Mouse (Mus musculus) heart, embryonic 13.5 days (tissue): Measurements from ENCODE around the gene Pitpnb. TPM values are rescaled to one million over a fixed set of nuclear protein-coding genes. Genes with fewer than 3 reads are reported as not detected.
A peak's percentile ranks its signal among the peaks of the same experiment; 100 is the strongest.

ENCODE experiments used
- ATAC-seq: fragments of 200-750 bp; cut with Nextera tagmentation; 2 replicates; pipeline ENCODE4 v1.8.0; 2017; ENCODE audit warnings: moderate TSS enrichment; ENCODE audit not compliant: insufficient number of reproducible peaks, low FRiP score, low TSS enrichment; ENCODE audit errors: extremely low read depth
- H3K27ac ChIP-seq: fragments of 300-500 bp; sonication (generic); replicated peaks from 2 replicates; pipeline ENCODE4 v1.5.1; 2015; ENCODE audit warnings: moderate library complexity, mild to moderate bottlenecking, inconsistent platforms
- H3K27me3 ChIP-seq: fragments of 300-500 bp; sonication (generic); replicated peaks from 2 replicates; pipeline ENCODE4 v1.6.1; 2015; ENCODE audit warnings: mild to moderate bottlenecking, inconsistent platforms
- H3K36me3 ChIP-seq: fragments of 300-500 bp; sonication (generic); 2 replicates; pipeline ENCODE4 v1.6.1; 2015; ENCODE audit warnings: mild to moderate bottlenecking, inconsistent platforms
- H3K4me1 ChIP-seq: fragments of 300-500 bp; sonication (generic); 2 replicates; pipeline ENCODE4 v1.6.1; 2015; ENCODE audit warnings: inconsistent platforms
- H3K4me2 ChIP-seq: fragments of 300-500 bp; sonication (generic); 2 replicates; pipeline ENCODE4 v1.6.1; 2015; ENCODE audit warnings: inconsistent platforms, mild to moderate bottlenecking, moderate library complexity
- H3K4me3 ChIP-seq: fragments of 300-500 bp; sonication (generic); 2 replicates; pipeline ENCODE4 v1.5.1; 2015; ENCODE audit warnings: moderate library complexity, mild to moderate bottlenecking, inconsistent platforms
- H3K9ac ChIP-seq: fragments of 300-500 bp; sonication (generic); 2 replicates; pipeline ENCODE4 v1.6.1; 2015; ENCODE audit warnings: inconsistent platforms, mild to moderate bottlenecking, moderate library complexity
- H3K9me3 ChIP-seq: fragments of 300-500 bp; sonication (generic); 2 replicates; pipeline ENCODE4 v1.6.1; 2016; ENCODE audit warnings: inconsistent platforms
- WGBS: fragments of 180-500 bp; shearing (Covaris S2); methylation state at CpG from one replicate; pipeline ENCODE4 v1.1.7; 2015; ENCODE audit warnings: mixed read lengths; 5-methylcytosine and 5-hydroxymethylcytosine counted together
- polyA plus RNA-seq: library from polyadenylated mRNA; unstranded; fragments of >200 nt; fragmentation: Nextera tagmentation; extraction: Ambion mirVana; gene quantifications from 2 replicates; pipeline ENCODE4 v1.2.1, GENCODE M21; 2015

The Pitpnb gene
- polyA plus RNA-seq, 1 experiment from 2014 or later = 72.8 TPM

- Histone ChIP-seq H3K27ac (no peak overlapping the region), H3K4me1 (peaks cover 5% of the 10 kb centered on the region), H3K36me3 (no peaks in the 10 kb centered on the region), H3K27me3 (no peaks in the 10 kb centered on the region), H3K9me3 (peaks cover 18% of the 10 kb centered on the region), H3K4me2 (no peak overlapping the region), H3K4me3 (no peak overlapping the region), H3K9ac (no peak overlapping the region)
- ATAC-seq = no peak
- 51% methylated on average over 6 of the region's 6 CpGs for WGBS
Observed at GRCm38 (mm10) chr5:111310185-111310584, 20.4 kb upstream of the Pitpnb start.

GRCm38 (mm10) chr5:111313833-111314232, 16.7 kb upstream of the Pitpnb start:
- no peaks in the 10 kb centered on the region for H3K27me3 ChIP-seq
- H3K36me3 ChIP-seq = no peaks in the 10 kb centered on the region
- peaks cover 5% of the 10 kb centered on the region for H3K4me1 ChIP-seq
- 76% methylated on average over 9 of the region's 9 CpGs for WGBS
- no peak overlapping the region for H3K4me2 ChIP-seq
- no peak overlapping the region for H3K27ac ChIP-seq
- H3K9me3 ChIP-seq = peaks cover 17% of the 10 kb centered on the region
- H3K4me3 ChIP-seq = no peak overlapping the region
- no peak overlapping the region for H3K9ac ChIP-seq
- ATAC-seq = no peak

GRCm38 (mm10) chr5:111315061-111315460, 15.5 kb upstream of the Pitpnb start:
- H3K27ac ChIP-seq = no peak overlapping the region
- no peak for ATAC-seq
- H3K4me3 ChIP-seq = no peak overlapping the region
- no peaks in the 10 kb centered on the region for H3K27me3 ChIP-seq
- no peak overlapping the region for H3K9ac ChIP-seq
- H3K9me3 ChIP-seq = peaks cover 17% of the 10 kb centered on the region
- H3K4me1 ChIP-seq = peaks cover 4% of the 10 kb centered on the region
- H3K4me2 ChIP-seq = no peak overlapping the region
- no peaks in the 10 kb centered on the region for H3K36me3 ChIP-seq
- WGBS = 80% methylated on average over 6 of the region's 6 CpGs

GRCm38 (mm10) chr5:111317526-111317925, 13.0 kb upstream of the Pitpnb start:
- Histone ChIP-seq H3K36me3 (no peaks in the 10 kb centered on the region), H3K9me3 (peaks cover 14% of the 10 kb centered on the region)
- WGBS = 75% methylated on average over 3 of the region's 3 CpGs

GRCm38 (mm10) chr5:111318946-111319345, 11.6 kb upstream of the Pitpnb start:
- Histone ChIP-seq H3K27me3 (no peaks in the 10 kb centered on the region), H3K4me1 (no peaks in the 10 kb centered on the region), H3K4me3 (no peak overlapping the region), H3K4me2 (no peak overlapping the region), H3K9ac (no peak overlapping the region), H3K36me3 (no peaks in the 10 kb centered on the region), H3K9me3 (peaks cover 3% of the 10 kb centered on the region; the same call in 1 of the 2 replicates), H3K27ac (no peak overlapping the region)
- 27% methylated on average over 1 of the region's 1 CpGs for WGBS
- no peak for ATAC-seq

More at GRCm38 (mm10) chr5:111317526-111317925, 13.0 kb upstream of the Pitpnb start:
- Histone ChIP-seq H3K4me2 (no peak overlapping the region), H3K27ac (no peak overlapping the region), H3K4me1 (no peaks in the 10 kb centered on the region), H3K9ac (no peak overlapping the region), H3K27me3 (no peaks in the 10 kb centered on the region), H3K4me3 (no peak overlapping the region)
- ATAC-seq = no peak

- Histone ChIP-seq H3K36me3 (no peaks in the 10 kb centered on the region), H3K4me2 (no peak overlapping the region), H3K9ac (no peak overlapping the region), H3K4me1 (peaks cover 8% of the 10 kb centered on the region), H3K4me3 (no peak overlapping the region), H3K27me3 (no peaks in the 10 kb centered on the region), H3K9me3 (no peaks in the 10 kb centered on the region), H3K27ac (no peak overlapping the region)
- ATAC-seq = no peak
- 27% methylated on average over 1 of the region's 1 CpGs for WGBS
Observed at GRCm38 (mm10) chr5:111325813-111326212, 4.8 kb upstream of the Pitpnb start.

GRCm38 (mm10) chr5:111327420-111327819, 3.1 kb upstream of the Pitpnb start:
- no peak for ATAC-seq
- H3K27ac ChIP-seq = no peak overlapping the region
- WGBS = 62% methylated on average over 7 of the region's 7 CpGs
- H3K4me3 ChIP-seq = no peak overlapping the region
- no peaks in the 10 kb centered on the region for H3K9me3 ChIP-seq
- no peaks in the 10 kb centered on the region for H3K27me3 ChIP-seq
- no peak overlapping the region for H3K4me2 ChIP-seq
- H3K9ac ChIP-seq = no peak overlapping the region
- no peaks in the 10 kb centered on the region for H3K36me3 ChIP-seq
- H3K4me1 ChIP-seq = peaks cover 21% of the 10 kb centered on the region

GRCm38 (mm10) chr5:111329782-111330416, 664 bp upstream of the Pitpnb start:
- H3K36me3 ChIP-seq = peaks cover 22% of the 10 kb centered on the region
- H3K27ac ChIP-seq = peak overlapping the region; percentile 89
- 25% methylated on average over 10 of the region's 10 CpGs for WGBS
- H3K9ac ChIP-seq = peak overlapping the region; percentile 87
- peak overlapping the region; percentile 76 for H3K4me2 ChIP-seq
- peaks cover 28% of the 10 kb centered on the region for H3K4me1 ChIP-seq
- peak overlapping the region; percentile 98 for H3K4me3 ChIP-seq
- no peak for ATAC-seq
- no peaks in the 10 kb centered on the region for H3K9me3 ChIP-seq
- no peaks in the 10 kb centered on the region for H3K27me3 ChIP-seq

- WGBS = under 1% methylated on average over 14 of the region's 14 CpGs
Observed at GRCm38 (mm10) chr5:111331099-111331435, 504 bp downstream of the Pitpnb start.

GRCm38 (mm10) chr5:111335939-111336691, 5.6 kb downstream of the Pitpnb start:
- H3K4me2 ChIP-seq = no peak overlapping the region
- no peak overlapping the region for H3K27ac ChIP-seq
- H3K36me3 ChIP-seq = peaks cover 73% of the 10 kb centered on the region
- no peak for ATAC-seq
- no peaks in the 10 kb centered on the region for H3K9me3 ChIP-seq
- H3K4me3 ChIP-seq = no peak overlapping the region
- no peaks in the 10 kb centered on the region for H3K27me3 ChIP-seq
- H3K9ac ChIP-seq = no peak overlapping the region
- H3K4me1 ChIP-seq = peaks cover 27% of the 10 kb centered on the region
- 66% methylated on average over 8 of the region's 8 CpGs for WGBS

More at GRCm38 (mm10) chr5:111331099-111331435, 504 bp downstream of the Pitpnb start:
- Histone ChIP-seq H3K27me3 (no peaks in the 10 kb centered on the region), H3K9me3 (no peaks in the 10 kb centered on the region), H3K4me1 (peaks cover 31% of the 10 kb centered on the region), H3K9ac (peak overlapping the region; percentile 98), H3K4me2 (peak overlapping the region; percentile 80), H3K4me3 (peak overlapping the region; percentile 98), H3K36me3 (peaks cover 29% of the 10 kb centered on the region), H3K27ac (peak overlapping the region; percentile 80)
- no peak for ATAC-seq

GRCm38 (mm10) chr5:111341609-111342008, 11.0 kb downstream of the Pitpnb start:
- H3K27ac ChIP-seq = no peak overlapping the region
- H3K27me3 ChIP-seq = no peaks in the 10 kb centered on the region
- H3K4me2 ChIP-seq = no peak overlapping the region
- H3K9ac ChIP-seq = no peak overlapping the region
- H3K4me1 ChIP-seq = no peaks in the 10 kb centered on the region; the same call in 1 of the 2 replicates
- H3K9me3 ChIP-seq = no peaks in the 10 kb centered on the region
- no peak for ATAC-seq
- no peak overlapping the region for H3K4me3 ChIP-seq
- peaks cover 93% of the 10 kb centered on the region for H3K36me3 ChIP-seq
- 46% methylated on average over 5 of the region's 5 CpGs for WGBS
